Mouse (Mus musculus) cerebellum, adult 2 months (tissue): Measurements from ENCODE around the gene Ndufc1.

Experiments used
- CTCF ChIP-seq: fragments of 200-500 bp; IDR thresholded peaks from 2 replicates; pipeline ENCODE4 v1.5.1; 2011; ENCODE audit warnings: low read depth, mild to moderate bottlenecking, control low read depth, low read length, moderate library complexity, borderline replicate concordance; ENCODE audit not compliant: insufficient read depth
- POLR2A ChIP-seq: fragments of 200-500 bp; IDR thresholded peaks from 2 replicates; pipeline ENCODE4 v1.6.1; 2011; ENCODE audit warnings: low read length, control low read depth, borderline replicate concordance; ENCODE audit not compliant: insufficient read depth

DNA sequence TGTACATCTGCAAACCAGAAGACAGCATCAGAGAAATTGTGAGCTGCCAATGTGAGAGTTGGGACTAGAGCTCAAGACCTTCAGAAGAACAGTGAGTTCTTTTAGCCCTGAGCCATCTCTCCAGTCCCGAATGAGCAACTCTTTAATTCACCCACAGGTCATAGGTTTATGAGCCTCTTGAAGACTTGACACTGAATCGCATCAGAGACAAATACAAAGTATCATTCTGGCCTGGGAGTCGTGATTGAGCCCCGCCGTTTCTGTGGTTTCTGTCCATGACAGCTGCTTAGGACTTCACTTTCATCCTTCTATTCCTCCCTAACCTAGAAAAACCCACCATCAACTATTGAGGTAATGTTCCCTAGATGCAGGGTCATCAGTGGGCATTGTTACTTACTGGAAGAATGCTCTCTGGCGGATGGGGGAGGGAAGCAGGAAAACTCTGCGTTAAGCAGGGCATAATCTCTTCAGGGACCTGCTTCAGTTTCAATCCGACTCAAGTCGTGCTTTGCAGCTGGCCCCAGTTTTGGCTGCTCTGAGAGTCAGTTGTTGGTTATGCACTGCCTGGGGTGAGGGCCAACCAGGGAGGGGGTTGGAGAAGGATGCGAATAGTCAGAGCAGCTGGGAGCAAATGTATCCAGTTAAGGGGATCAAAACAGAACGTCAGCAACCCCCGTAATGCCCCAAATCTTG is 22.2 kb downstream of the Ndufc1 start:
- no peak for TF ChIP-seq CTCF
- no peak for TF ChIP-seq POLR2A
